Mouse (Mus musculus): ENCODE measurements at regions not wholly inside any gene's neighbourhood (a gene's known extent, or its start where the extent isn't known, plus 50 kb on each side); places are given as distances from the start of the nearest gene placed in this dataset.

DNA sequence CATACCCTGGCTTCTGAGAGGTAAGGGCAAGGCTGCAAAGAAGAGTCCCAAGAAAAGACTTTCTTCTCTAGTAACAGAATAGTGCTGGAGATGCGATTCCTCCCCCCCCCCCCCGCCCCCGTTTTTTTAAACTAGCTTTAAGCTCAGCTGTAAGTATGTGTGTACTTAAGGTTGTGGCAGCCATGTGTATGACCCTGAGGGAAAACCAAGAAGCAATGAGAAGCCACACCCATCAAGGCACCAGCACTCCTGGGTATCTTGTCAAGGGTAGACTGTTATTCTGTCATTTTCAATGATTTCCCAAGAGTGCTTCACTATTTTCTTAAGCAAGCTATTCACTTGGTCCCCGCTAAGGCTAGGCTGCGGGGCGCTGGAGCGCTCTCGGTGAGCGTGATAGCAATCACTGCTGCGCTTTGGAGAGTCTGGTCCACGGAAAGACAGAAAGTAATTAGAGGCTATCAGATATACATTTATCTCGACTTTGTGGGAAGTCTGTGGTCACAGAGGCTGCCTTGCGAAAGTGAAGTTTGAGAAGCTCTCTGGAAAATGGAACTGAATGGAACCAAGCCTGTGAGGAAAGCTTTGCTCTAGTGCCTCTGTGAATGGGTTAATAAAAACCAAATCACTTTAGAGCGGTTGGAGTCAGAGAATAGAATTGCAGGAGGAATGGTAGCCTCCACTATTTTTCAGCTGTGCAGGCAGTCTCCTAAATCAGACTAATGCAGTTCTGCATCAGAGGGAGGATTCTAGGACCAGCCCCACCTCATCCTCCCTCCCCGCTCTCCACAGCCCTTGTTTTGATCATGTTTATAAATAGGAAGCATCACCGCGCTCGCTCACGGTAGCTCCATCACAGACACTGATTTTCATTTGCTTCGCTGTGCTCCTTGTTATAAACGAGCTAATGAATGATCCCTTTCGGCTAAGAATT, 114.8 kb upstream of the Bmp2 start:
- Histone ChIP-seq H3K9me3 (no peaks in the 10 kb centered on the region), H3K27ac (no peak overlapping the region), H3K4me2 (replicated peaks) (peak overlapping the region; percentile 31), H3K4me1 (no peaks in the 10 kb centered on the region), H3K4me3 (no peak overlapping the region), H3K36me3 (no peaks in the 10 kb centered on the region), H3K27me3 (replicated peaks) (no peaks in the 10 kb centered on the region), H3K9ac (no peak overlapping the region)
- ATAC-seq (ENCODE audit: low FRiP score, low read depth), result peak; percentile 67
- 63% methylated on average over 22 of the region's 22 CpGs for WGBS

DNA sequence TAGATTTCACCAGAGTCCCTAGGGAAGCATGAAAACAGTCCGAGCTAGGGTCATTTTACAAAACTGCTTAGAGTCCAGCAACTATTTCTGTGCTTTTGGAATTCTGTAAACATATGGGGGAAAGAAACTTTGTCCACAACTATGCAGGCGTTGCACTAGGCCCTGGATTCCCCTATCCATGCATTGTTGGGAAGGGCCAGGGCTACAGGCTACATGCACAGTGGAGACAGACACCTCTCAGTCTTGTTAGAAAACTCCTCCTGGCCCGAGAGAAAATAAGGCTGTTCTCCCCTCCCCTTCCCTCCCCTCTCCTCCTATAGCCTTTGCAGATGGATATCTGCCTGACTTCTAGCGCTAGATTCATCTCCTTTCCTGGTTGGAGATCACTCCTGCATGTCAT, 113.9 kb upstream of the Bmp2 start:
- Histone ChIP-seq H3K36me3 (no peaks in the 10 kb centered on the region), H3K9me3 (no peaks in the 10 kb centered on the region), H3K9ac (no peak overlapping the region), H3K4me3 (no peak overlapping the region), H3K4me1 (no peaks in the 10 kb centered on the region), H3K4me2 (replicated peaks) (no peak overlapping the region), H3K27ac (no peak overlapping the region), H3K27me3 (replicated peaks) (no peaks in the 10 kb centered on the region)
- ATAC-seq (ENCODE audit: low FRiP score, low read depth), result no peak
- 66% methylated on average over 3 of the region's 4 CpGs for WGBS

DNA sequence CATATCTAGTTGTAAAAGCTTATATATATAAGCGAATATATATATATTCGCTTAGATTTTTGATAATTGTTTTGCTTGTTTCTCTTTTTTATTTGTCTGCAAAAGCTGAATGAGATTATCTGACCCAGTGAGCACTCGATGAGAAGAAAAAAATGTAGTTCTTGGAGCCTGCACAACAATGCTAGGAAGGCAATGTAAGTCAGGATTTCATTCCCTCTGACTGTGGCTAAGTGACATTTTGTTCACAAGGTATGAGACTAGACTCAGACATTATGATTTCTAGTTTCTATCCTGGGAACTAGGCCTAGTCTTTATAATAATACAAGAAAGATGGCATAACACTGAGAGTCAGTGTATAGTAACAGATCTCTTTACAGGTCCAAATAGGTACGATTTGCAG, 108.9 kb upstream of the Bmp2 start:
- no peaks in the 10 kb centered on the region for H3K27me3 ChIP-seq (replicated peaks)
- no peak overlapping the region for H3K27ac ChIP-seq
- H3K36me3 ChIP-seq, result no peaks in the 10 kb centered on the region
- no peak overlapping the region for H3K4me3 ChIP-seq
- 88% methylated on average over 4 of the region's 4 CpGs for WGBS
- no peak overlapping the region for H3K9ac ChIP-seq
- no peak overlapping the region for H3K4me2 ChIP-seq (replicated peaks)
- no peaks in the 10 kb centered on the region for H3K4me1 ChIP-seq
- no peak for ATAC-seq (ENCODE audit: low FRiP score, low read depth)
- no peaks in the 10 kb centered on the region for H3K9me3 ChIP-seq

DNA sequence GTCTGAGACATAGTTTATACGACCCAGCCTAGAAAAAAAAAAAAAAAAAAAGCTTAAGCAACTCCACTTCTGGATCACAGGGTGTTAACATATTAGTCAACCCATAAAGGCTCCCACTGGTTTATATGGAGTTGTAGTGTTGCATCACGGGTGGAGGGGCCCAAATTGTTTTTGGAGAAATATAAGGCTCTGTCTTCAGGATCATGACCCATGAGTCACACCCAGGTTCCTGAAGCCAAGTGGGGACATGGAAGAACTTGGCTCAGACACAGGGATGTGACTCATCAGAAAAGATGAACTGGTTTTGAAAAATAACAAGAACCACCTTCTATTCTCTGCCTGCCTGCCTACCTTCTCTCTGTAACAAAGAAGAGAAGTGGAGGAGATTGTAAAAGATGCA, 108.5 kb upstream of the Bmp2 start:
- Histone ChIP-seq H3K36me3 (no peaks in the 10 kb centered on the region), H3K4me1 (no peaks in the 10 kb centered on the region), H3K4me2 (replicated peaks) (no peak overlapping the region), H3K27me3 (replicated peaks) (no peaks in the 10 kb centered on the region), H3K9ac (no peak overlapping the region), H3K27ac (no peak overlapping the region), H3K4me3 (no peak overlapping the region), H3K9me3 (no peaks in the 10 kb centered on the region)
- 81% methylated on average over 2 of the region's 2 CpGs for WGBS
- no peak for ATAC-seq (ENCODE audit: low FRiP score, low read depth)

DNA sequence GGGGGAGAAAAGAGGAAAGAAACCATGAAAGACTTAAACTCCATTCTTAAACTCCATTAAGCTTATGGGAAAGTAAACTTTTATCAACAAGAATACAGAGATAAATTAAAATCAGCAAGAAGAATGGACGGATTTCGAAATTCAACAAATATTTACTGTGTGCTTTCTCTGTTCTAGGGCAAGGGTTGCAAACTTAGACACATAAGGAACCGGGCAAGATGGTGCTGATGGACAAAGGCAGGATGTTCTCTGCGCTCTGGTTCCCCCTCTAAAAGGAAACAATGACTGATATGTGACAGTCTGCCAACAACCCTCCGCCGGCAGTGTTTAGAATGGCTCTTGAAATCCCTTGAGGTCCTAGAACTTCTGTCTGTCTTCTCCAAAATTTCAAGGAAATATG, 99.0 kb upstream of the Bmp2 start:
- H3K27me3 ChIP-seq (replicated peaks), result no peaks in the 10 kb centered on the region
- H3K9ac ChIP-seq, result no peak overlapping the region
- H3K27ac ChIP-seq, result no peak overlapping the region
- H3K4me1 ChIP-seq, result no peaks in the 10 kb centered on the region
- 87% methylated on average over 6 of the region's 6 CpGs for WGBS
- ATAC-seq (ENCODE audit: low FRiP score, low read depth), result no peak
- no peaks in the 10 kb centered on the region for H3K36me3 ChIP-seq
- H3K4me3 ChIP-seq, result no peak overlapping the region
- H3K4me2 ChIP-seq (replicated peaks), result no peak overlapping the region
- no peaks in the 10 kb centered on the region for H3K9me3 ChIP-seq

DNA sequence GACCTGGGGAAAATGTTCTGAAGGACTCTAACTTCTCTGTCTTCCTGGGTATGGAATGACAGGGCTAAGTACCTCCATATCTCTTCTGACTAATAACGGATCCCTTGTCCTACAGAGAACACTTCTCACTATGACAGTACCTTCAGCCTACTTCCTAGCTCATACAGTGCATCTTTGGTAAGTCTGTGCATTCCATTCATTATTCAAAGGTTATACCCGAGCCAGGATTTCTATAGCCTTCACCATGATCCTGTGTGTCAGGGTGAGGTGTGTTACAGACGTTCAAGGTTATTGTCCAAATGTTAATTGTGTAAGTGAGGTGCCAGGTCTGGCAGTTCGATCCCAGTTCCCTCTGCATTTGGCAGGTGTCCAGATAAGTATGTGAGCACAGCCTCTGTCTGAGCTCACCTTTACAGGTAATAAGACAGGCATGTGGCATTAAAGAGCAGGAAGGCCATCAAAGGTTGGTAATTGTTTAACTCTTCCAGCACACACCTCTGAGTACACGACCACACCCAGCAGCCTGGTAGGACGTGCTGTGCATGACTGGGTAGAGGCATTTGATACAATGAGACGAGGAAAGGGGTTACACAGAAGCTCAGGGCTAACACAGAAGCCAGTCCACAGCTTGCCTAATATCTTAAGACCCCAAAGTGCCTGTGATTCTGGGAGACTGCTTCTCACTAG, 96.3 kb upstream of the Bmp2 start:
- no peak for ATAC-seq (ENCODE audit: low FRiP score, low read depth)

DNA sequence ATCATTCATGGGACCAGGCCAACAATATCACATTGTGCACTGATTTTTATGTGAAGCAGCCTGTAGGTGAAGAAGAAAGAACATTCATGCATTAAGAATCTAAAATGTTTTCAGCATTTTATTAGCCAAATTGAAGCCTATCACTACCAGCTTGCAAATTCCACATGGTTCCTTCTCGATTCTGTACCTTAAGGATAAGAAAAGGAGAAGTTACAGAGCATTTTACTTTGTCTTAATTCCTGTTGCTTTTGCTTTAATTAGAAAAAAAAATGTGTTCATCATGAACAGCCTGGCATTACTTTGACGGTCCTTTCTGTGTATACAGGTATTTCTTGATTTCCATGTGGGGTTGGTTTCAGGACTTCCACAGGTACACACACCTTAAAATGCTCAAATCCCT, 95.2 kb upstream of the Bmp2 start:
- ATAC-seq (ENCODE audit: low FRiP score, low read depth), result no peak
- H3K4me3 ChIP-seq, result no peak overlapping the region
- H3K9ac ChIP-seq, result no peak overlapping the region
- WGBS, result 87% methylated on average over 2 of the region's 2 CpGs
- no peaks in the 10 kb centered on the region for H3K27me3 ChIP-seq (replicated peaks)
- no peak overlapping the region for H3K27ac ChIP-seq
- H3K4me2 ChIP-seq (replicated peaks), result no peak overlapping the region
- H3K36me3 ChIP-seq, result no peaks in the 10 kb centered on the region
- H3K9me3 ChIP-seq, result no peaks in the 10 kb centered on the region
- H3K4me1 ChIP-seq, result no peaks in the 10 kb centered on the region

More for the DNA sequence above, 96.3 kb upstream of the Bmp2 start:
- Histone ChIP-seq H3K9me3 (no peaks in the 10 kb centered on the region), H3K4me2 (replicated peaks) (no peak overlapping the region), H3K27ac (no peak overlapping the region), H3K4me3 (no peak overlapping the region), H3K4me1 (no peaks in the 10 kb centered on the region), H3K9ac (no peak overlapping the region), H3K27me3 (replicated peaks) (no peaks in the 10 kb centered on the region), H3K36me3 (no peaks in the 10 kb centered on the region)
- WGBS, result 79% methylated on average over 7 of the region's 7 CpGs

DNA sequence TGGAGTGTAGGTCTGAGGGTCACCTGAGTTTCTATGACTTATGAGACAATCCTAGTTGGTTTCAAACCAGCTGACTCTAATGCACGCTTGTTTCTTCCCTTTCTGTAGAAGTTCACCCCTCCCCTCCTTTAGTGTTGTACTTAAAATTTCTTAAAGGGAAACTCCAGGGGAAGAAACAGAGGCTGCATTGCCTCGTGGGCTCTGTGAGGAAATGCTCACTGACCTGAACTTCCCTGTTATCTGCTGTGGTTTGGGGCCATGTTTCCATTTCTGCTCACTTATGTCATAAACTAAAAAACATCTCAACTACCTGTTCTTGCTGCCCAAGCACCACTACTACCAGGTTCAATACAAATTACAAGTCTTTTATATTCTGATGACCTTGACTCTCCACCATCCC, 93.2 kb upstream of the Bmp2 start:
- Histone ChIP-seq H3K27ac (no peak overlapping the region), H3K4me1 (no peaks in the 10 kb centered on the region), H3K9ac (no peak overlapping the region), H3K4me2 (replicated peaks) (no peak overlapping the region), H3K4me3 (no peak overlapping the region), H3K36me3 (no peaks in the 10 kb centered on the region), H3K27me3 (replicated peaks) (no peaks in the 10 kb centered on the region), H3K9me3 (no peaks in the 10 kb centered on the region)
- ATAC-seq (ENCODE audit: low FRiP score, low read depth), result no peak
- WGBS, result 68% methylated on average over 2 of the region's 2 CpGs

DNA sequence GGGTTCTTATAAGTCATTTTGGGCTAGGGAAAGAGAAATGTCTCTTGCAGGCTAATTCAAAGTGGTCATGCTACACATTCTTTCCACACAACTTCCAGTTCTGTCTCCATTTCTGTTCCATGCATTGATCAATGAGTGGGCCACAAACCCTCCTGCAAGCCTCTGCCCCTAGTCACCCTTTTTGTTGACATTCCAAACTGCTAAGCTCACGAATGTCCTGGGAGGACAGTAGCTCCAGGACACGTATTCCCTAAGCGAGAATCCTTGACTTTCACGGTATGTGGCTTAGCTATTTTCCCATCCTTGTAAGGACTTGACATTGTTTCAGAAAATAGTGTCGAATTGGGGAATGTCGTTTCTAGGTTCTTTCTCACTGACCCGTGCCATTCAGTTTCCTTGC, 91.1 kb upstream of the Bmp2 start:
- Histone ChIP-seq H3K9ac (no peak overlapping the region), H3K27ac (no peak overlapping the region), H3K36me3 (no peaks in the 10 kb centered on the region), H3K4me2 (replicated peaks) (no peak overlapping the region), H3K9me3 (no peaks in the 10 kb centered on the region), H3K4me1 (no peaks in the 10 kb centered on the region), H3K4me3 (no peak overlapping the region), H3K27me3 (replicated peaks) (no peaks in the 10 kb centered on the region)
- no peak for ATAC-seq (ENCODE audit: low FRiP score, low read depth)
- 65% methylated on average over 7 of the region's 7 CpGs for WGBS

DNA sequence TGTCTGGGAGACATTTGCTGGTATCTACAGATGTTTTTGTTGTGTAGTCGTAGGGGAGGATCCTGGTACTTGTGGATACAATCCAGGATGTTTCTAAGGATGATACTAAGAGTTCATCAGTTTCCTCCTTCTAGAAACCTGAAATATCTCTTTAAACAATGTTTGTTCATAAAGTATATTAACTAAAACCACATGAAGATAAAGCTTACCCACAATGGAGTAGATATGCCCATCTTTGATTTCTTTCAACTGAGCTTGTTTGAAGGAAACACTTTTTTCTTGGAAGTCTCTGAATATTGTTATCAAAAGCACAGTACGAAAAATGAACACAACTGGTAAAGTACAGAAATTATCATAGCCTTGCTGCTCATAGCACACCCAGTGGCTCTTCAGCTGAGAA, 89.6 kb upstream of the Bmp2 start:
- Histone ChIP-seq H3K4me1 (no peaks in the 10 kb centered on the region), H3K9ac (no peak overlapping the region), H3K27me3 (replicated peaks) (no peaks in the 10 kb centered on the region), H3K36me3 (no peaks in the 10 kb centered on the region), H3K9me3 (no peaks in the 10 kb centered on the region), H3K27ac (no peak overlapping the region), H3K4me3 (no peak overlapping the region), H3K4me2 (replicated peaks) (no peak overlapping the region)
- no peak for ATAC-seq (ENCODE audit: low FRiP score, low read depth)
- 92% methylated on average over 2 of the region's 2 CpGs for WGBS

DNA sequence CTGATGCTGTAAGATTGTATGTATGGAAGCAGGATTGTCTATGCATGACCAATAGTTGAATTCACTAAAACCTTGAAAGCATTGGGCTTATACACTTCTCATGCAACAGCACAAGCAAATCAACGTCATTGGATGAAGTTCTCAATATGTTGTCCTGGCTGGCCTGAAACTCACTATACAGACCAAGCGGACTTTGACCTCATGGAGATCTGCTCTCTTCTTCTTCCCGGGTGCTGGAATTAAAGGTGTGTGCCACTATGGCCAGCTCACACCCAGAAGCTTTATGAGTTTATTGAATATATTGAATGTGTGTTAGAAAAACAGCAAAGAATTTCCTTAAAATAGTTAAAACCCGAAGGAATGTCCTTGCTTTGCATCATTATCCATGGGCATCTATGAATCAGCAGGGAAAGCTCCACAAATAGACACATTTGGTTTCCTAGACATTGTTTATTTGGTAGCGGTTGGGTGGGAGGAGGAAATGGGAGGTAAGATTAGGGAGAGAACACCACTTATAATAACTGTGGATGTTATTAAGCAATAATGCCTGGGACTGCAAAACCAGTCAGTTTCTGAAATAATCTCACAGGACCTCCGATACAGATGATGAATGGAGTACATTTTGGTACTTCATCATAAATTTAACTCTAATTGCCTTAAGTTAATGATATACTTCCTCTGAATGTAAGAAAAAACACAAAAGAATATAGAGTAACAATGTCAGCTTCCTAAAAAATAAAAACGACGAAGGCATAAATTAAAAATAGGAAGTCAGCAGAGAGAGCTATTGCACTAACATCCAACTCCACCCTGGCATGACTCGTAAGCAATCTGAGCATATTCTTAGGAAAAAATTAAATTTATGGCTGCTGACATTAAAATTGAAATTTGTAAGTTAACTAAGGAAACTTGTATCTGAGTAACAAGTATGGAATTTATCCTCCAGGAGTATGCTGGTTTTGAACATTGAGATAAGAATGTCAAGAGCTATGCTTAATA, 84.5 kb upstream of the Bmp2 start:
- Histone ChIP-seq H3K4me1 (no peaks in the 10 kb centered on the region), H3K9me3 (no peaks in the 10 kb centered on the region), H3K4me3 (no peak overlapping the region), H3K27ac (no peak overlapping the region), H3K4me2 (replicated peaks) (no peak overlapping the region), H3K9ac (no peak overlapping the region), H3K27me3 (replicated peaks) (no peaks in the 10 kb centered on the region), H3K36me3 (no peaks in the 10 kb centered on the region)
- WGBS, result 88% methylated on average over 9 of the region's 9 CpGs
- ATAC-seq (ENCODE audit: low FRiP score, low read depth), result no peak
